Mouse (Mus musculus): ENCODE measurements around the gene Lipe. TPM values are rescaled to one million over a fixed set of nuclear protein-coding genes. Genes with fewer than 3 reads are reported as not detected.

Gene Lipe
- total and polyA plus RNA-seq, 2 experiments from 2014 or later, result 19.3 to 31.1 TPM

- 76% methylated on average over 2 of the region's 2 CpGs for WGBS
These were observed 6.6 kb downstream of the Lipe start for GRCm38 (mm10) chr7:25391856-25392453.

GRCm38 (mm10) chr7:25390986-25391385 is 7.5 kb downstream of the Lipe start:
- Histone ChIP-seq H3K4me1 (ENCODE audit: control insufficient read depth, insufficient read depth) (peaks cover 61% of the 10 kb centered on the region), H3K36me3 (replicated peaks; ENCODE audit: control insufficient read depth, insufficient read depth, low read length) (peaks cover 14% of the 10 kb centered on the region), H3K4me3 (ENCODE audit: low read depth, low read length) (no peak overlapping the region), H3K4me2 (ENCODE audit: low read depth, low read length) (no peak overlapping the region), H3K27me3 (ENCODE audit: control insufficient read depth, insufficient read depth, low read length) (no peaks in the 10 kb centered on the region), H3K27ac (ENCODE audit: low read depth) (peak overlapping the region; percentile 80), H3K9ac (replicated peaks; ENCODE audit: low read depth, low read length) (no peak overlapping the region; the same call in 1 of the 2 replicates), H3K9me3 (replicated peaks; ENCODE audit: control insufficient read depth, low read length) (no peaks in the 10 kb centered on the region)
- TF ChIP-seq CTCF (IDR thresholded peaks at IDR 0.05; ENCODE audit: low read depth) (no peak), EP300 (IDR thresholded peaks at IDR 0.05; ENCODE audit: low read depth) (no peak)
- no peak for ATAC-seq (ENCODE audit: insufficient read depth, low read depth)
- 50% methylated on average over 2 of the region's 2 CpGs for WGBS
- no peak for DNase-seq (ENCODE audit: low spot score)

More at GRCm38 (mm10) chr7:25391856-25392453, 6.6 kb downstream of the Lipe start:
- Histone ChIP-seq H3K9ac (replicated peaks; ENCODE audit: low read depth, low read length) (no peak overlapping the region), H3K4me1 (ENCODE audit: control insufficient read depth, insufficient read depth) (peaks cover 53% of the 10 kb centered on the region), H3K27me3 (ENCODE audit: control insufficient read depth, insufficient read depth, low read length) (no peaks in the 10 kb centered on the region), H3K4me2 (ENCODE audit: low read depth, low read length) (no peak overlapping the region), H3K36me3 (replicated peaks; ENCODE audit: control insufficient read depth, insufficient read depth, low read length) (peaks cover 14% of the 10 kb centered on the region), H3K4me3 (ENCODE audit: low read depth, low read length) (no peak overlapping the region), H3K27ac (ENCODE audit: low read depth) (no peak overlapping the region), H3K9me3 (replicated peaks; ENCODE audit: control insufficient read depth, low read length) (no peaks in the 10 kb centered on the region)
- DNase-seq (ENCODE audit: low spot score), result no peak
- no peak for ATAC-seq (ENCODE audit: insufficient read depth, low read depth)
- TF ChIP-seq EP300 (IDR thresholded peaks at IDR 0.05; ENCODE audit: low read depth) (no peak), CTCF (IDR thresholded peaks at IDR 0.05; ENCODE audit: low read depth) (no peak)

GRCm38 (mm10) chr7:25390054-25390770 is 8.3 kb downstream of the Lipe start:
- DNase-seq (ENCODE audit: low spot score) (peak; percentile 50), ATAC-seq (ENCODE audit: insufficient read depth, low read depth) (peak; percentile 68)
- 45% methylated on average over 8 of the region's 8 CpGs for WGBS
- no peak for TF ChIP-seq EP300 (IDR thresholded peaks at IDR 0.05; ENCODE audit: low read depth)
- no peak for TF ChIP-seq CTCF (IDR thresholded peaks at IDR 0.05; ENCODE audit: low read depth)
- peaks cover 21% of the 10 kb centered on the region for H3K36me3 ChIP-seq (replicated peaks; ENCODE audit: control insufficient read depth, insufficient read depth, low read length)
- H3K9ac ChIP-seq (replicated peaks; ENCODE audit: low read depth, low read length), result peak overlapping the region; percentile 27; the same call in 1 of the 2 replicates
- H3K4me3 ChIP-seq (ENCODE audit: low read depth, low read length), result no peak overlapping the region
- H3K27ac ChIP-seq (ENCODE audit: low read depth), result peak overlapping the region; percentile 80
- peaks cover 68% of the 10 kb centered on the region for H3K4me1 ChIP-seq (ENCODE audit: control insufficient read depth, insufficient read depth)
- H3K27me3 ChIP-seq (ENCODE audit: control insufficient read depth, insufficient read depth, low read length), result no peaks in the 10 kb centered on the region
- H3K4me2 ChIP-seq (ENCODE audit: low read depth, low read length), result peak overlapping the region; percentile 34
- no peaks in the 10 kb centered on the region for H3K9me3 ChIP-seq (replicated peaks; ENCODE audit: control insufficient read depth, low read length)

- H3K4me2 ChIP-seq (ENCODE audit: low read depth, low read length), result peak overlapping the region; percentile 48; the same call in 1 of the 2 replicates
- TF ChIP-seq EP300 (IDR thresholded peaks at IDR 0.05; ENCODE audit: low read depth) (peak; percentile 69; the same call in 1 of the 2 replicates), CTCF (IDR thresholded peaks at IDR 0.05; ENCODE audit: low read depth) (no peak)
- peak overlapping the region; percentile 95 for H3K27ac ChIP-seq (ENCODE audit: low read depth)
- ATAC-seq (ENCODE audit: insufficient read depth, low read depth) (no peak), DNase-seq (ENCODE audit: low spot score) (no peak)
- peaks cover 61% of the 10 kb centered on the region for H3K4me1 ChIP-seq (ENCODE audit: control insufficient read depth, insufficient read depth)
- H3K9me3 ChIP-seq (replicated peaks; ENCODE audit: control insufficient read depth, low read length), result no peaks in the 10 kb centered on the region
- no peak overlapping the region for H3K9ac ChIP-seq (replicated peaks; ENCODE audit: low read depth, low read length)
- peak overlapping the region; percentile 15; the same call in 1 of the 2 replicates for H3K4me3 ChIP-seq (ENCODE audit: low read depth, low read length)
- H3K27me3 ChIP-seq (ENCODE audit: control insufficient read depth, insufficient read depth, low read length), result no peaks in the 10 kb centered on the region
- 76% methylated on average over 7 of the region's 7 CpGs for WGBS
- H3K36me3 ChIP-seq (replicated peaks; ENCODE audit: control insufficient read depth, insufficient read depth, low read length), result peaks cover 34% of the 10 kb centered on the region
These were observed 9.6 kb downstream of the Lipe start for GRCm38 (mm10) chr7:25388916-25389315.

- no peak for DNase-seq (ENCODE audit: low spot score)
- Histone ChIP-seq H3K27ac (ENCODE audit: low read depth) (peak overlapping the region; percentile 95), H3K9me3 (replicated peaks; ENCODE audit: control insufficient read depth, low read length) (no peaks in the 10 kb centered on the region), H3K4me1 (ENCODE audit: control insufficient read depth, insufficient read depth) (peaks cover 54% of the 10 kb centered on the region), H3K9ac (replicated peaks; ENCODE audit: low read depth, low read length) (no peak overlapping the region), H3K4me3 (ENCODE audit: low read depth, low read length) (peak overlapping the region; percentile 15; the same call in 1 of the 2 replicates), H3K4me2 (ENCODE audit: low read depth, low read length) (peak overlapping the region; percentile 48), H3K27me3 (ENCODE audit: control insufficient read depth, insufficient read depth, low read length) (no peaks in the 10 kb centered on the region), H3K36me3 (replicated peaks; ENCODE audit: control insufficient read depth, insufficient read depth, low read length) (peaks cover 43% of the 10 kb centered on the region)
- no peak for ATAC-seq (ENCODE audit: insufficient read depth, low read depth)
- TF ChIP-seq CTCF (IDR thresholded peaks at IDR 0.05; ENCODE audit: low read depth) (no peak), EP300 (IDR thresholded peaks at IDR 0.05; ENCODE audit: low read depth) (no peak)
- 92% methylated on average over 18 of the region's 18 CpGs for WGBS
These were observed 10.6 kb downstream of the Lipe start for GRCm38 (mm10) chr7:25387811-25388440.
